Mouse (Mus musculus) myocyte (in vitro differentiated cells): ENCODE results near the gene Fam168a.

ENCODE experiments used
- E2F4 ChIP-seq: IDR thresholded peaks from one replicate; pipeline ENCODE4 v1.6.1; 2011; ENCODE audit warnings: mild to moderate bottlenecking, control low read depth, moderate library complexity; ENCODE audit not compliant: insufficient read depth
- POLR2A ChIP-seq: IDR thresholded peaks from one replicate; pipeline ENCODE4 v1.6.1; 2011; ENCODE audit warnings: low read depth, mild to moderate bottlenecking, control low read depth, moderate library complexity; ENCODE audit not compliant: insufficient read length
- TCF12 ChIP-seq: IDR thresholded peaks from one replicate; pipeline ENCODE4 v1.6.1; 2011; ENCODE audit warnings: mild to moderate bottlenecking, control low read depth; ENCODE audit not compliant: poor library complexity, insufficient read depth, severe bottlenecking
- USF1 ChIP-seq: IDR thresholded peaks from one replicate; pipeline ENCODE4 v1.6.1; 2011; ENCODE audit warnings: low read depth, mild to moderate bottlenecking, control low read depth, moderate library complexity

DNA sequence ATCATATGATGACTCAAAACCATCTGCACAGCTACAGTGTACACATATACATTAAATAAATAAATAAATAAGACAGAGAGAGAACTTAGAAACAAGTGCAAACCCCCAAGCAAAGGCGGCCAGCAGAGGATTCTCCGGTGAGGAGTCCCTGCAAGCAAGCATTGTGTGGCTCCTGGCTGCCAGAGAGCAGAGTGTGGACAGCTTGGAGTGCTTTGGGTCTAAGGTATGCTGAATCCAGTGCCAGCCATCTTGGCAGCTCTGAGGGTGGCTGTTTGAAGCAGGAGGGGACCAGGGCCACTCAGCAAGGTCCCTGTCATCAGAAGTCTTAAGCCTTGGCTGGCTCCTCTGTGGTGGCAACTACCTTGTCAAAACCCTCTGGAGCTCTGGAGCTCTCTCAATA, 31.5 kb upstream of the Fam168a start:
- TF ChIP-seq USF1 (no peak), POLR2A (no peak), E2F4 (no peak), TCF12 (no peak)
